Mouse (Mus musculus) olfactory bulb, adult 2 months (tissue): ENCODE measurements around the gene Myl4.

Source experiments
- CTCF ChIP-seq: fragments of 200-500 bp; IDR thresholded peaks from 2 replicates; pipeline ENCODE4 v1.5.1; 2012; ENCODE audit warnings: low read depth, mild to moderate bottlenecking, low read length, moderate library complexity; ENCODE audit not compliant: insufficient read depth
- POLR2A ChIP-seq: fragments of 200-500 bp; IDR thresholded peaks from 2 replicates; pipeline ENCODE4 v1.6.1; 2012; ENCODE audit warnings: mild to moderate bottlenecking, low read depth, low read length, moderate library complexity; ENCODE audit not compliant: insufficient read depth

GRCm38 (mm10) chr11:104525935-104526334 lies 24.5 kb upstream of the Myl4 start:
- TF ChIP-seq CTCF = no peak
- no peak for TF ChIP-seq POLR2A
